Comparison of ENCODE assay signal across 16 mouse cellular contexts in the genomic region with DNA sequence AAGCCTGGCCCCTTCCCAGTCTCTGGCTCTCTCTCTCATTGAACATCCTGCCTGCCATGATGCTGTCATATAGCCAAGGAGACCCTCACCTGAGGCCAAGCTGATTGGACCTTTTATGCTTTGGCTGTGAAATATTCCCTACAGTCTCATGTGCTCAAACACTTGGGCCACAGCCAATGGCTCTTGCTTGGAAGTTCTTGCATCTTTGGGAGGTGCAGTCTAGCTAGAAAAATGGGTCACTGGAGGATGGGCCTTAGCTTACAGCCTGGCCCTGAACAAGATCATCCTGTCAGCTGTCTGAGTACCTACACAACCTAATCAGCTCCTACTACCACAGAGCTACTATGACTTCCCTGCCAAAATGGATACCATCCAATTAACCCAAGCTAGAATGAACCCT.
DNase-seq lines count a peak whose midpoint lies in the region; ATAC-seq lines count a peak whose summit lies in the region.
"Had no signal": no experiment of that assay in that cellular context is flagged by ENCODE, and none has a peak within 500 bp of the region (broad histone marks: within the 10 kb centered on the region; RNA-seq: fewer than 3 reads in every experiment).

No protein-coding gene starts in this region.

- DNase-seq in adrenal gland, adult (ENCODE audit: inconsistent age in 2 of 2, low spot score in 1 of 2): peak; percentile 37 to 82
- no peak for DNase-seq in adrenal gland, postnatal 4 days (ENCODE audit: low spot score in 2 of 2)
- DNase-seq in frontal cortex, postnatal 36 days (ENCODE audit: low spot score in 2 of 2): no peak
- DNase-seq in adrenal gland, postnatal 10 days: peak; percentile 53
- peak; percentile 47 for DNase-seq in brain, adult 2 months (ENCODE audit: low read depth, low spot score)
- DNase-seq in yolk sac, embryonic 10.5 days (ENCODE audit: low spot score): no peak
- DNase-seq: B cell, adult 2 months; cerebellum, postnatal 36 days; forebrain, postnatal 0 days; gastrocnemius, postnatal 10 days; heart, adult 2 months; heart, postnatal 14 days; kidney, adult 18-20 months had no signal

- peak; percentile 69 for ATAC-seq in frontal cortex, adult (ENCODE audit: low TSS enrichment)
- ATAC-seq: CD4-positive, CD25-positive, alpha-beta regulatory T cell, adult 4 months; forebrain, postnatal 0 days; intestine, embryonic 15.5 days had no signal

Comparison
In these comparisons a context has a peak if more than half of its experiments do, and no peak if none do; other contexts are left out.
1. DNase-seq: peak in adrenal gland, adult (2 of 2), adrenal gland, postnatal 10 days (single experiment) and brain, adult 2 months (single experiment); none in adrenal gland, postnatal 4 days (0 of 2), frontal cortex, postnatal 36 days (0 of 2) and yolk sac, embryonic 10.5 days (single experiment).